Mouse (Mus musculus): ENCODE measurements around the gene Heatr5a.

Heatr5a gene

GRCm38 (mm10) chr12:51971070-51971664 lies at the start of gene Heatr5a:
TSS of gene Heatr5a (minus strand) at chr12:51971321.
- DNase-seq (ENCODE audit: low spot score): peak; percentile 93

- no peak for DNase-seq (ENCODE audit: low spot score)
Observed at GRCm38 (mm10) chr12:52014494-52015029, 43.4 kb upstream of the Heatr5a start.

- DNase-seq (ENCODE audit: low spot score): no peak
Observed at GRCm38 (mm10) chr12:52014044-52014443, 42.9 kb upstream of the Heatr5a start.

GRCm38 (mm10) chr12:52013274-52013673 lies 42.2 kb upstream of the Heatr5a start:
- peak; percentile 48 for DNase-seq (ENCODE audit: low spot score)

GRCm38 (mm10) chr12:52012159-52012558 lies 41.0 kb upstream of the Heatr5a start:
- DNase-seq (ENCODE audit: low spot score): no peak

- peak; percentile 81 for DNase-seq (ENCODE audit: low spot score)
Observed at GRCm38 (mm10) chr12:52010630-52010961, 39.5 kb upstream of the Heatr5a start.

GRCm38 (mm10) chr12:52009928-52010629 lies 39.0 kb upstream of the Heatr5a start:
- peak; percentile 20 for DNase-seq (ENCODE audit: low spot score)

- DNase-seq (ENCODE audit: low spot score): no peak
Observed at GRCm38 (mm10) chr12:52006633-52006994, 35.5 kb upstream of the Heatr5a start.

- peak; percentile 95 for DNase-seq (ENCODE audit: low spot score)
Observed at GRCm38 (mm10) chr12:52005877-52006632, 34.9 kb upstream of the Heatr5a start, which contains the start of gene Dtd2. TSS of gene Dtd2 (minus strand) at chr12:52006501.

GRCm38 (mm10) chr12:52002746-52003145 lies 31.6 kb upstream of the Heatr5a start:
- DNase-seq (ENCODE audit: low spot score): no peak

- peak; percentile 86 for DNase-seq (ENCODE audit: low spot score)
Observed at GRCm38 (mm10) chr12:52001544-52001943, 30.4 kb upstream of the Heatr5a start.

GRCm38 (mm10) chr12:51998366-51998932 lies 27.3 kb upstream of the Heatr5a start:
- DNase-seq (ENCODE audit: low spot score): no peak

- no peak for DNase-seq (ENCODE audit: low spot score)
Observed at GRCm38 (mm10) chr12:51995738-51996536, 24.8 kb upstream of the Heatr5a start.

- no peak for DNase-seq (ENCODE audit: low spot score)
Observed at GRCm38 (mm10) chr12:51990629-51991028, 19.5 kb upstream of the Heatr5a start.

GRCm38 (mm10) chr12:51988536-51988935 lies 17.4 kb upstream of the Heatr5a start:
- DNase-seq (ENCODE audit: low spot score): no peak

GRCm38 (mm10) chr12:51985826-51986225 lies 14.7 kb upstream of the Heatr5a start:
- no peak for DNase-seq (ENCODE audit: low spot score)

GRCm38 (mm10) chr12:51985163-51985748 lies 14.1 kb upstream of the Heatr5a start:
- no peak for DNase-seq (ENCODE audit: low spot score)

GRCm38 (mm10) chr12:51983625-51984024 lies 12.5 kb upstream of the Heatr5a start:
- no peak for DNase-seq (ENCODE audit: low spot score)

- no peak for DNase-seq (ENCODE audit: low spot score)
Observed at GRCm38 (mm10) chr12:51976531-51976930, 5.4 kb upstream of the Heatr5a start.

GRCm38 (mm10) chr12:51974381-51974780 lies 3.3 kb upstream of the Heatr5a start:
- DNase-seq (ENCODE audit: low spot score): no peak

All from embryo, embryonic 10.5 days (tissue).